Mouse (Mus musculus): ENCODE results near the gene Gm40193. TPM values are rescaled to one million over a fixed set of nuclear protein-coding genes. Genes with fewer than 3 reads are reported as not detected.
"Not testable (repeated sequence)": the region's sequence is repeated elsewhere in the genome, so short reads cannot be mapped to it uniquely, and the experiment has no call there.

Gm40193 gene
- polyA plus RNA-seq (2016; fragmentation: Nextera tagmentation; extraction: Ambion mirVana), result not detected in 2 replicates

DNA sequence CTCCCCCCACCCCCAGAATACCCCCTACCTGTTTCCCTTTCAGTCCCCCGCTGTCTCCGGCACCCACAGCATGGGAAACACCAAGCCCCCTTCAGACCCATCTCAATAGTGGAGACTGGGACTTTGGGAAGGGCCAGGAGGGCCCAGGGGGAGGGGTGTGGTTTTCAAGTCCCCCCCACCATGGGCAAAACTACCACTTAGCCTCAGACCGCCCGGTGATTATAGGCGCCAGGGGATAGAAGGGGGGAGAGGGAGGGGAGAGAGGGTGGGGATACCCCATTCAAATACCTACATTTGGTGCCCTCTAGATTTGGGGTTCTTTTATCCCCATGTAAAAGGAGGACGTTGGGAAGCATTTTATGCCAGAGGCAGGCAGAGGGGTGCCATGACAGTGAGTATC is at the start of gene Gm40193:
Gm40193 (minus strand) TSS at position 101 of the 400 bp plus-strand sequence.
- Histone ChIP-seq H3K27ac (no peak within 1 kb of the TSS), H3K9ac (no peak within 1 kb of the TSS)
- whole genome bisulfite sequencing, result 84% methylated on average over 6 of the region's 6 CpGs

DNA sequence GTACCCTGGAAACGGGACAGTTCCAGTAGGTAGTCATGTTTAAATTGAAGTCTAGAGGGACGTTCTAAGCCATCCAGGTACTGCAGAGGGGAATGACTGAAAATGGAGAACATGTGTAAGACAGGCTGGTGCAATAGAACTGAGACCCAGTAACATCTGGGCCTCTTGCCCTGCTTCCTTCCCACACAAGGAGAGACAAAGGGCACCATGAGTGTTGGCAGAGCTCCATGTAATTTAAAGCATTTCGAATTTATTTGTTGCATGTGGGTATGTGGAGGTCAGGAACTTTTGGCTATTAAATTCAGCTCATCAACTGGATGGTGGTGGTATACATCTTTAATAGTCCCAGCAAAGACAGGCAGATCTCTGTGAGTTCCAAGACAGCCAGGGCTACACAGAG is 49.5 kb upstream of the Gm40193 start:
- no peaks in the 10 kb centered on the region for H3K9me3 ChIP-seq (replicated peaks)
- H3K4me3 ChIP-seq, result no peak overlapping the region
- H3K36me3 ChIP-seq, result no peaks in the 10 kb centered on the region
- no peak for ATAC-seq (ENCODE audit: low FRiP score)
- H3K4me2 ChIP-seq (replicated peaks), result no peak overlapping the region
- H3K9ac ChIP-seq, result no peak overlapping the region
- H3K4me1 ChIP-seq, result peaks cover 56% of the 10 kb centered on the region
- WGBS, result 75% methylated on average over 3 of the region's 3 CpGs
- no peaks in the 10 kb centered on the region for H3K27me3 ChIP-seq
- no peak overlapping the region for H3K27ac ChIP-seq

More for the DNA sequence above, at the start of gene Gm40193:
- H3K4me1 ChIP-seq, result no peaks in the 10 kb centered on the region
- ATAC-seq (ENCODE audit: low FRiP score), result no peak
- no peaks in the 10 kb centered on the region for H3K27me3 ChIP-seq
- no peak within 1 kb of the TSS for H3K4me3 ChIP-seq
- peaks cover 14% of the 10 kb centered on the region for H3K36me3 ChIP-seq
- no peaks in the 10 kb centered on the region for H3K9me3 ChIP-seq (replicated peaks)
- no peak within 1 kb of the TSS for H3K4me2 ChIP-seq (replicated peaks)

DNA sequence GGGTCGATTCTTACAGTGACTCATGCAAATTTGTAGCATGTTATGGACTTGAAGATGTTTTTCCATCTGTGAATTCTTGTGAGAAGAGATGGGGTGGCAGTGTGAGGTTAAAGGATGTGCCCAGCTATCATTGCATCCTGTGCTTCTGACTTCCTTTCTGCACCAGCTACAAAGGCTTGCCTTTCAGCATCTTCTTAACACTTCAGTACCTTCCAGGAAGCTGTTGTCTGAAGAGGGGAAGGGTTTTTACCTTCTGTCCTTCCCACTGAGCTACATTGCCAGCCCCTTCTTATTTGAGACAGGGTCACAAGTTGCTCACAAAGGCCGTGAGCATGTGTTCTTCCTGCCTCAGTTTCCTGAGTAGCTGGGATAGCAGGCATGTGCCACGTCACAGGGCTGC is 48.2 kb upstream of the Gm40193 start:
- Histone ChIP-seq H3K9ac (no peak overlapping the region), H3K4me2 (replicated peaks) (no peak overlapping the region), H3K27ac (no peak overlapping the region), H3K36me3 (no peaks in the 10 kb centered on the region), H3K4me3 (no peak overlapping the region), H3K4me1 (peaks cover 54% of the 10 kb centered on the region), H3K27me3 (no peaks in the 10 kb centered on the region), H3K9me3 (replicated peaks) (no peaks in the 10 kb centered on the region)
- 86% methylated on average over 3 of the region's 3 CpGs for WGBS
- no peak for ATAC-seq (ENCODE audit: low FRiP score)

DNA sequence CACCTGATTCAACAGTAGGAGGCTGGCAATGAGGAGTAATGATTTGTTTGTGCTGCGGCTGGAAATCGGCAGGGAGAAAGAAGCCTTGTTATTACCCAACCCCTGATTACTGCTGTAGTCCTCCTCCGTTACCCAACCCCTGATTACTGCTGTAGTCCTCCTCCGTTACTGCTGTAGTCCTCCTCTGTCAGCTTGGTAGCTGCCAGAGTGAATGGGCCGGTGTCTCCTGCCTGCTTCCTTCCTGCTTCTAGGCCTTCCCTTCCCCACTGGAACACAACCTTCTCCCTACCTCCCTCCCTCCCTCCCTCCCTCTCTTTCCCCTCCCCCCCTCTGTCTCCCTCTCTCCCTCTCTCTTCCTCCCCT is 47.6 kb upstream of the Gm40193 start:
- WGBS, result 67% methylated on average over 5 of the region's 5 CpGs
- Histone ChIP-seq H3K27ac (no peak overlapping the region), H3K27me3 (no peaks in the 10 kb centered on the region), H3K9me3 (replicated peaks) (no peaks in the 10 kb centered on the region), H3K4me2 (replicated peaks) (no peak overlapping the region), H3K36me3 (no peaks in the 10 kb centered on the region), H3K9ac (no peak overlapping the region), H3K4me3 (no peak overlapping the region), H3K4me1 (peaks cover 49% of the 10 kb centered on the region)
- ATAC-seq (ENCODE audit: low FRiP score), result no peak

DNA sequence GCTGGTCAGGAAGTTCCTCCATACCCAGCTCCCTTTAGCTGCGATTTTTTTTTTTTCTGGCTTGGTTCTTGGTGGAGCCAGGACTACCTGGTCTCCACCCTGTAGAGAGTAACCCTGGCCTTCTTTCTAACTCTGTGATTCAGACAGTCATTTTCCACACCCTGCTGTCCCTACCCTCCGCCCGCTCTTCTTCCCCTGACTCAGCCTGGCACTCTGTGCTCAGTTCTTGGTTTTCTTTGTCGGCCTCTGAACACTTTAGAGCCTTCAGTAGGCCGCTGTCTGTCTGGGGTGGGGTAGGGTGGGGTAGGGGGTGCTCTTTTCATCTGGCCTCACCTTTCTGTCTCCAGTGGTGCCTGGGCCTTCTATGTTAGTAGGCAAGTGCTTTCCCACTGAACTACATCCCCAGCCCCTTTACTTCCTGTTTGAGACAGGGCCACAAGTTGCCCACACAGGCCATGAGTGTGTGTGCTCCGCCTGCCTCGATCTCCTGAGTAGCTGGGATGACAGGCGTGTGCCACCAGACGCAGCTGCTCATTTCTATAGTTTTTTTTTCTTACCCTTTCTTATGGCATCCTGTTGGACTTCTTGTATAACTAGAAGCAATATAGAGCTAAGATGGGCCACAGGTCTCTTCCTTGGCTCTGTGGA is 47.1 kb upstream of the Gm40193 start:
- H3K9ac ChIP-seq, result no peak overlapping the region
- 84% methylated on average over 9 of the region's 9 CpGs for WGBS
- no peaks in the 10 kb centered on the region for H3K9me3 ChIP-seq (replicated peaks)
- no peak overlapping the region for H3K27ac ChIP-seq
- H3K27me3 ChIP-seq, result no peaks in the 10 kb centered on the region
- H3K4me3 ChIP-seq, result no peak overlapping the region
- H3K4me2 ChIP-seq (replicated peaks), result no peak overlapping the region
- ATAC-seq (ENCODE audit: low FRiP score), result no peak
- H3K4me1 ChIP-seq, result peaks cover 44% of the 10 kb centered on the region
- no peaks in the 10 kb centered on the region for H3K36me3 ChIP-seq

DNA sequence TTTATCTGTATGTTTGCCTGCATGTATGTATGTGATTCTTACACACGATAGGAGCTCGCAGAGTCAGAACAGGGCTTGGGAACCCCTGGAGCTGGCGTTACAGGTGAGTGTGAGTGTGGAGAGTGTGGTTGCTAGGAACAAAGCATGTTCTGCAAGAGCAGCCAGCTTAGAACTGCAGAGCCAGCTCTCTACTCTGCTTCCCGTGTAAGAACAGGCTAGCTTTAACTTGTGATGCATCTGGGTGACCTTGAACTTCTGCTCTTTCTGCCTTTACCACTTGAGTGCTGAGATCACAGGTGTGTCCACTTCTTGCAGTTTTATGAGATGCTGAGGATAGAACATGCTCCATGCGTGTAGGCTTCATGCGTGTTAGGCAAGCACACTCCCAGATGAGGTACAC is 46.2 kb upstream of the Gm40193 start:
- WGBS, result 90% methylated on average over 6 of the region's 6 CpGs
- H3K4me1 ChIP-seq, result peaks cover 37% of the 10 kb centered on the region
- no peak overlapping the region for H3K4me3 ChIP-seq
- no peaks in the 10 kb centered on the region for H3K27me3 ChIP-seq
- no peak overlapping the region for H3K9ac ChIP-seq
- H3K9me3 ChIP-seq (replicated peaks), result no peaks in the 10 kb centered on the region
- no peak for ATAC-seq (ENCODE audit: low FRiP score)
- no peak overlapping the region for H3K27ac ChIP-seq
- no peak overlapping the region for H3K4me2 ChIP-seq (replicated peaks)
- H3K36me3 ChIP-seq, result no peaks in the 10 kb centered on the region

DNA sequence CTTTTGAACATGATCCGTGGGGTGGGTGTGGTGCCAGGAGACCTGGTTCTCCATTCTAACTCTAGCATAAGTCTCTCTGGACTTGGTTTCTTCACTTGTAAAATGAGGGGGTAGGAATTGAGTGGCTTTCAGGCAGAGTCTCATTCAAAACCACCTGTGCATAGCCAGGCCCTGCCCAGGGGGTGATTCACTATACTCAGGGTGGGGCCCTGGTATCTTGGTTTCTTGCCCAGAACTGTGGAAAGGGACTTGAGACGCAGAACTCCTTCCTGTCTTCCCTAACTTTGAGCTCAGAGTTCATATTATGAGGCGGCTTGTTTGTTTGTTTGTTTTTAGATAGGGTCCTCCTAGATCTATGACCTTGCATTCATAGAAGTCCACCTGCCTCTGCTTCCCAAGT is 44.5 kb upstream of the Gm40193 start:
- Histone ChIP-seq H3K27me3 (no peaks in the 10 kb centered on the region), H3K27ac (no peak overlapping the region), H3K36me3 (no peaks in the 10 kb centered on the region), H3K9me3 (replicated peaks) (no peaks in the 10 kb centered on the region), H3K9ac (no peak overlapping the region), H3K4me1 (peaks cover 37% of the 10 kb centered on the region), H3K4me3 (no peak overlapping the region), H3K4me2 (replicated peaks) (no peak overlapping the region)
- 84% methylated on average over 3 of the region's 3 CpGs for WGBS
- ATAC-seq (ENCODE audit: low FRiP score), result no peak

DNA sequence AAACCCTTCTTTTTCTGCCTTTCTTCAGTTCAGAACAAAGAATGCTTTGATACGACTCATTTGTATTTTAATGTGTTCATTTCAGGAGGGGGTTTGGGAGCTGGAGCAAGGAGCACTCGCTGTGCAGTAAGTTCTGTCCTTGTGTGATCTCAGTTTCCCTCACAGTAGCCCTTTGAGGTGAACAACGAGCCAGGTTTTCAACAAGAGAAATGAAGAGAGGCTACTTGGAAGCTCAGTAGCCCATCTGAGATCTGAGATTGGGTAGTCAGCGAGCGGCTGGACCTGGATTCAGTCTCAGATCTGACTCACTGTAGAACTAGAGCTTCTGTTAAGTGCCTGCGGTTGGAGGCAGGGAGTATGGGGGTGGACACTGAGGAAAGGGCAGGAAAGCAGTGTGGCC is 41.1 kb upstream of the Gm40193 start:
- Histone ChIP-seq H3K36me3 (no peaks in the 10 kb centered on the region), H3K4me2 (replicated peaks) (no peak overlapping the region), H3K4me3 (no peak overlapping the region), H3K27me3 (no peaks in the 10 kb centered on the region), H3K27ac (peak overlapping the region; percentile 48), H3K9me3 (replicated peaks) (no peaks in the 10 kb centered on the region), H3K4me1 (peaks cover 31% of the 10 kb centered on the region), H3K9ac (no peak overlapping the region)
- 62% methylated on average over 6 of the region's 6 CpGs for WGBS
- ATAC-seq (ENCODE audit: low FRiP score), result no peak

DNA sequence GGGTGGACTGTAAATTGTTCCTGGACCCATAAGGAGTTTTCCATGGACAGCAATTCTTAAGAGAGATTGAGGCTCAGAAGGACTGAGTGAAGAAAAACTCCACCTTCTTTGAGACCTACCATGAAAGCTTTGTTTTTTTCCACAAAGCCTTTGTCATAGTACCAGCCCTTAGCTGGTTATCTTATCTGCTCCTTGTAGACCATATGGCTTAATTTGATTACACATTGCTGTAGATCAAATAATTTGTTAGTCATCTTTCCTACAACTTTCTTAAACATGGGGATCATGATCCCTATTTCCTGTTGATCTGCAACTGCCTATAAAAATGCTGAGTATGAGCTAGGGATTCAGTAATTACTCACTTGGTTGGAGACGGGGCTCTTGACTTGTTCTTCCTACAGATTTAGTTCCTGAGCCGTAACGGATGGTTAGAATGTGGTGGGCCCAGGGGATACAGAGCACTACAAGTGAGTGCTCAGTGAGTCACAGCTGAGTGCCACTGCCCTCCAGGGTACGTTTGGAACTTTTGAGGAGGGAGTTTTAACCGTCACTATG is 39.7 kb upstream of the Gm40193 start:
- Histone ChIP-seq H3K4me3 (no peak overlapping the region), H3K36me3 (no peaks in the 10 kb centered on the region), H3K27me3 (no peaks in the 10 kb centered on the region), H3K27ac (no peak overlapping the region), H3K9me3 (replicated peaks) (no peaks in the 10 kb centered on the region), H3K4me2 (replicated peaks) (no peak overlapping the region), H3K4me1 (peaks cover 21% of the 10 kb centered on the region), H3K9ac (no peak overlapping the region)
- 60% methylated on average over 5 of the region's 5 CpGs for WGBS
- no peak for ATAC-seq (ENCODE audit: low FRiP score)

DNA sequence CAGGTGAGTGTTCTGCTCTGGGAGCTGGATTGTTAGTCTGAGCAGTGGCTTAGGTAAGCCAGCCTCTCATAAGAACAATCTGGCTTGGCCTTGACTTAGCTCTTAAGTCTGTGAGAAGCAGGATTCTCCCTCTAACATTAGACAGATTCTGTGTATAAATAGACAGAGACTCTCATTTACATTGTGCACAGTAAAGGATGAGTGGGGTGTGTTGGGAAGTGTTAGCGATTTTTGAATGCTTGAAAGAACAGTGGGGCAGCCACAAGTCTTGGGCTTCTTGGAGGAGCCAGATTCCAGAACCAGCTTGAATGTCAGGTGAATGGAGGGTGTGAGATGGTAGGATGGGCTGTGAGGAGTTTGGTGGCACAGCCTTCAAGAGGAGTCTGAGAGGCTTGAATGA is 38.9 kb upstream of the Gm40193 start:
- Histone ChIP-seq H3K27me3 (no peaks in the 10 kb centered on the region), H3K27ac (no peak overlapping the region), H3K4me1 (peaks cover 25% of the 10 kb centered on the region), H3K9ac (no peak overlapping the region), H3K4me2 (replicated peaks) (no peak overlapping the region), H3K4me3 (no peak overlapping the region), H3K36me3 (no peaks in the 10 kb centered on the region), H3K9me3 (replicated peaks) (no peaks in the 10 kb centered on the region)
- ATAC-seq (ENCODE audit: low FRiP score), result no peak
- WGBS, result 89% methylated on average over 1 of the region's 1 CpGs

DNA sequence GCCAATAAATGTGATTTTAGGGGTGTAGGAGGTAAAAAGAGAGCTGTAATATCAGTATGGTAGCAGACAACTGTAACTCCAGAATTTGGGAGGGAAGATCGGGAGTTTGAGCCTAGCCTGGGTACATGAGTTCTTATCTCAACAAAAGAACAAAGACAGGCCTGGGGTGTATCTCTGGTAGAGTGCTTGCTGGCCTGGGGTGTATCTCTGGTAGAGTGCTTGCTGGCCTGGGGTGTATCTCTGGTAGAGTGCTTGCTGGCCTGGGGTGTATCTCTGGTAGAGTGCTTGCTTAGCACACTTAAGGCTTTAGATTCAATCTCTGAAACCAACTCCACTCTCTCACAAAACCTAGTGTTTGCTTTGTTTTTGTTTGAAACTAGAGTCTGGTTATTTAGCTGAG is 37.9 kb upstream of the Gm40193 start:
- not testable (repeated sequence) for H3K36me3 ChIP-seq; ATAC-seq (ENCODE audit: low FRiP score); H3K27me3 ChIP-seq; H3K9ac ChIP-seq; H3K27ac ChIP-seq; H3K9me3 ChIP-seq (replicated peaks); H3K4me2 ChIP-seq (replicated peaks); H3K4me3 ChIP-seq
- H3K4me1 ChIP-seq, result peaks cover 33% of the 10 kb centered on the region
- 92% methylated on average over 1 of the region's 1 CpGs for WGBS

DNA sequence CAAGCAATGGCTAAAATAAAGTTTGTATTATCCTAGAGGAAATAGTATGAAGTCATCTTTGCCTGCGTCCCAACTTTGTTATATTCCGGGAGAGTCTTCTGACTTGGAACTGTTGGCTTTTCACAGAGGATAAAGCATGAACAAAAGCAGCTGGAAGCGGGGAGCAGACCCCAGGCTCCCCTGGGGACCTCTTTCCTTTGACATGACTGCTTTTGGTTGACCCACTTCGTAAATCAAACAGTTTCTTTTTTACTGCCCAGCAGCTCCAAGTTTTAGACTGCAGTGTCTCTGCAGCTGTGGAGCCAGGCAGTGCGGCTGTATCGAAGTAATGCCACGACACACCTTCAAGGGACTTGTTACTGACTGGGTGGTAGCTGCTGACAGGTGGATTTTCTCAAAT is 33.8 kb upstream of the Gm40193 start:
- 65% methylated on average over 7 of the region's 7 CpGs for WGBS
- no peak overlapping the region for H3K27ac ChIP-seq
- no peaks in the 10 kb centered on the region for H3K9me3 ChIP-seq (replicated peaks)
- ATAC-seq (ENCODE audit: low FRiP score), result no peak
- H3K4me3 ChIP-seq, result no peak overlapping the region
- no peaks in the 10 kb centered on the region for H3K27me3 ChIP-seq
- no peak overlapping the region for H3K9ac ChIP-seq
- H3K36me3 ChIP-seq, result no peaks in the 10 kb centered on the region
- H3K4me1 ChIP-seq, result peaks cover 39% of the 10 kb centered on the region
- H3K4me2 ChIP-seq (replicated peaks), result no peak overlapping the region

DNA sequence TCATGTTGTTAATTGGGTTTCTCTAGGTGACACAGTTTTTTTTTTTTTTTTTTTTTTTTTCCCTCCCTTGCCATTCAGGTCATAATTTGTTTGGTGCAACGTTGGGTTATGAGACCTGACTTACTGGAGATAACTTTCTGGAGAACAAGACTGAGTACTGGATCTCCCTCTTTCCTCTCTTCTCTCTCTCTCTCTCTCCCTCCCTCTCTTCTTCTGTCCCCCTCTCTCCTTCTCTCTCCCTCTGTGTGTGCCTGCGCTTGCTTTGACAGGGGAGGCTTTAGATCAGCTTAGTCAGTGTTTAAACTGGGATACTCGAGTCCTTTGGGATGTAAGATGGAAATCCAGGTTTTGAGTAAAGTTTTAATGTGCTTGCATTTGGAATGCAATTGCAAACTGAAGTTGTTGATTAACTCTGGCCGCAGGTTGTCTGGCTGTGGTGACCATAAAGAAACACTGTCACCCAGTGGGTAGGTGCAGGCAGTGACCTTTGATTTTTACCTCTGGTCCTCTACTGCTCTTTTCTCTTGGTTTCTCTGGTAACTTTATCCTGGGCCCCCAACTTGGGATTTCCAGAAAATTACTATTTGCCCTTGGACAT is 31.6 kb upstream of the Gm40193 start:
- Histone ChIP-seq H3K9me3 (replicated peaks) (no peaks in the 10 kb centered on the region), H3K4me3 (peak overlapping the region; percentile 84), H3K27me3 (no peaks in the 10 kb centered on the region), H3K4me2 (replicated peaks) (peak overlapping the region; percentile 95), H3K27ac (0 out of 2 replicates have a peak overlapping the region, but pooled peaks have one; percentile 30), H3K9ac (peak overlapping the region; percentile 91; the same call in 1 of the 2 replicates), H3K36me3 (no peaks in the 10 kb centered on the region), H3K4me1 (peaks cover 39% of the 10 kb centered on the region)
- WGBS, result 43% methylated on average over 4 of the region's 4 CpGs
- no peak for ATAC-seq (ENCODE audit: low FRiP score)
